Mouse (Mus musculus) liver, adult 2 months (tissue): ENCODE data around the gene Shroom1. TPM values are rescaled to one million over a fixed set of nuclear protein-coding genes. Genes with fewer than 3 reads are reported as not detected.

ENCODE experiments used
- DNase-seq: peaks from one replicate; pipeline ENCODE4 v3.0.0-alpha.2; 2011; ENCODE audit warnings: low read depth, low spot score; ENCODE audit errors: extremely low read depth
- H3K27ac ChIP-seq: fragments of 200-500 bp; replicated peaks from 2 replicates; pipeline ENCODE4 v1.5.1; 2012; ENCODE audit warnings: low read depth, mild to moderate bottlenecking, control low read depth, inconsistent platforms, low read length; ENCODE audit not compliant: insufficient read depth
- H3K27me3 ChIP-seq: fragments of 200-500 bp; 2 replicates; pipeline ENCODE4 v1.6.1; 2012; ENCODE audit warnings: mild to moderate bottlenecking, moderate library complexity, low read length, inconsistent platforms; ENCODE audit not compliant: control insufficient read depth, insufficient read depth
- H3K36me3 ChIP-seq: fragments of 200-500 bp; 2 replicates; pipeline ENCODE4 v1.6.1; 2012; ENCODE audit warnings: low read length, inconsistent platforms; ENCODE audit not compliant: control insufficient read depth, insufficient read depth
- H3K4me1 ChIP-seq: fragments of 200-500 bp; 2 replicates; pipeline ENCODE4 v1.6.1; 2011; ENCODE audit warnings: low read length; ENCODE audit not compliant: control insufficient read depth, insufficient read depth
- H3K4me3 ChIP-seq: fragments of 200-500 bp; 2 replicates; pipeline ENCODE4 v1.5.1; 2011; ENCODE audit warnings: low read depth, mild to moderate bottlenecking, control low read depth, low read length, moderate library complexity; ENCODE audit not compliant: insufficient read depth
- H3K79me2 ChIP-seq: fragments of 200-500 bp; 2 replicates; pipeline ENCODE4 v1.6.1; 2012; ENCODE audit warnings: inconsistent platforms, mild to moderate bottlenecking, low read length, moderate library complexity; ENCODE audit not compliant: control insufficient read depth, insufficient read depth
- H3K9ac ChIP-seq: fragments of 200-500 bp; 2 replicates; pipeline ENCODE4 v1.6.1; 2012; ENCODE audit warnings: low read depth, mild to moderate bottlenecking, control low read depth, inconsistent platforms, low read length
- CTCF ChIP-seq: fragments of 200-500 bp; IDR thresholded peaks from 2 replicates; pipeline ENCODE4 v1.5.1; 2011; ENCODE audit warnings: low read depth, low read length, control low read depth
- POLR2A ChIP-seq: fragments of 200-500 bp; IDR thresholded peaks from 2 replicates; pipeline ENCODE4 v1.6.1; 2011; ENCODE audit warnings: low read length, control low read depth; ENCODE audit not compliant: insufficient read depth; ENCODE audit errors: extremely low read depth
- WGBS: fragments of 180-500 bp; shearing (Covaris S2); methylation state at CpG from one replicate; pipeline ENCODE4 v1.1.7; 2018; 5-methylcytosine and 5-hydroxymethylcytosine counted together
- polyA plus RNA-seq: library from polyadenylated mRNA; depleted of rRNA; stranded (reverse); fragments of >200 nt; gene quantifications from 2 replicates; pipeline ENCODE4 v1.2.3, GENCODE M21; 2012
- total RNA-seq: library from RNA; depleted of rRNA; stranded (reverse); fragments of >200 nt; gene quantifications from 2 replicates; pipeline ENCODE4 v1.2.3, GENCODE M21; 2014

Gene Shroom1
- total and polyA plus RNA-seq, 2 experiments = 12.8 to 43.4 TPM

GRCm38 (mm10) chr11:53447996-53448395 is 9.0 kb upstream of the Shroom1 start:
- no peaks in the 10 kb centered on the region for H3K36me3 ChIP-seq
- 28% methylated on average over 8 of the region's 8 CpGs for WGBS
- H3K27ac ChIP-seq = peak overlapping the region; percentile 89
- peak; percentile 80 for DNase-seq
- no peak overlapping the region for H3K9ac ChIP-seq
- no peaks in the 10 kb centered on the region for H3K79me2 ChIP-seq
- TF ChIP-seq POLR2A = no peak
- no peak for TF ChIP-seq CTCF
- H3K4me3 ChIP-seq = no peak overlapping the region
- no peaks in the 10 kb centered on the region for H3K27me3 ChIP-seq
- peaks cover 45% of the 10 kb centered on the region for H3K4me1 ChIP-seq

GRCm38 (mm10) chr11:53448529-53448928 is 8.5 kb upstream of the Shroom1 start:
- WGBS = 40% methylated on average over 1 of the region's 1 CpGs
- no peak for TF ChIP-seq POLR2A
- no peak for TF ChIP-seq CTCF
- H3K27ac ChIP-seq = peak overlapping the region; percentile 89

GRCm38 (mm10) chr11:53450070-53450705 is 6.8 kb upstream of the Shroom1 start:
- H3K27ac ChIP-seq = peak overlapping the region; percentile 84
- 8% methylated on average over 15 of the region's 15 CpGs for WGBS
- TF ChIP-seq CTCF (no peak), POLR2A (no peak)
- no peaks in the 10 kb centered on the region for H3K79me2 ChIP-seq
- H3K4me3 ChIP-seq = no peak overlapping the region
- H3K4me1 ChIP-seq = peaks cover 46% of the 10 kb centered on the region
- H3K36me3 ChIP-seq = no peaks in the 10 kb centered on the region
- no peak overlapping the region for H3K9ac ChIP-seq
- DNase-seq = peak; percentile 76
- no peaks in the 10 kb centered on the region for H3K27me3 ChIP-seq

More at GRCm38 (mm10) chr11:53448529-53448928, 8.5 kb upstream of the Shroom1 start:
- Histone ChIP-seq H3K36me3 (no peaks in the 10 kb centered on the region), H3K27me3 (no peaks in the 10 kb centered on the region), H3K79me2 (no peaks in the 10 kb centered on the region), H3K9ac (no peak overlapping the region), H3K4me3 (no peak overlapping the region), H3K4me1 (peaks cover 45% of the 10 kb centered on the region)
- DNase-seq = peak; percentile 92

DNA sequence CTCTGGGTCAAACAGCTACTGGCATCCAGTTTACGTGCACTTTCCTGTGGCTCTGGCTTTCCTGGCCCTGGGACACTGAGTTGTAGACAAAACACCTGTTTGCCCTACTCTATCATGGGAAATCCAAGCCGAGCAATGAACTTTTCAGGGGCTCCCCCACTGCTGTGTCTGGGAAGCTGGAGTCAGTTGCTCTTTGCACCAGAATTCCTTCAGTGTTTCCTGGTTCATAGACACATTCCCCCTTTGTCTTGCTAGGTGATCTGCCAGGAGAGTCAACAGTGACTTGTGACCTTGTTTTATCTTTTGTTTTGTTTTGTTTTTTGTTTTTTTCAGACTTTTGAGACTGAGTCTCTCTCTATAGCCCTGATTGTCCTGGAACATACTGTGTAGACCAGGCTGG is 5.6 kb upstream of the Shroom1 start:
- Histone ChIP-seq H3K27ac (peak overlapping the region; percentile 84), H3K79me2 (no peaks in the 10 kb centered on the region), H3K27me3 (no peaks in the 10 kb centered on the region), H3K4me1 (peaks cover 43% of the 10 kb centered on the region), H3K4me3 (no peak overlapping the region), H3K9ac (no peak overlapping the region; the same call in 1 of the 2 replicates), H3K36me3 (no peaks in the 10 kb centered on the region)
- TF ChIP-seq POLR2A = no peak
- TF ChIP-seq CTCF = no peak
- WGBS = 26% methylated on average over 2 of the region's 2 CpGs
- peak; percentile 87 for DNase-seq

DNA sequence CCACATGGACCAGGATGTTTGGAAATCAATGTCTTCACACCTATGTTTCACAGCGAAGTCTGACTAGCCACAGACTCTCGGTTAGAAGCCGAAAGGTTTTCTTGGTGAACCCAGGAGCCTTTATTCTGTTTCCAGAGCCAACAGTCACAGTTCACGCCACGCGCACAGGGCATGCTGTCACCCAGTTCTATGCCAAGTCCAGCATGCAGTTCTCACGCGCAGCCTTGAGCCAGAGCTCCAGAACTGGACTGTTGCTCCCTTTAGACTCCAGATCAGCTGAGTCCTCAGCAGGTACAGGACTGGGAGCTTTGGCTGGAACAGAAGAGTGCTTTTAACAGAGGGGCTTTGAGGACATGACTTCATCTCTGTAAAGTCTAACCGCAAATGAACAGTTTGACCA is 4.6 kb upstream of the Shroom1 start:
- Histone ChIP-seq H3K4me3 (no peak overlapping the region), H3K27me3 (no peaks in the 10 kb centered on the region), H3K79me2 (peaks cover 3% of the 10 kb centered on the region), H3K27ac (peak overlapping the region; percentile 95), H3K9ac (peak overlapping the region; percentile 16; the same call in 1 of the 2 replicates), H3K36me3 (no peaks in the 10 kb centered on the region), H3K4me1 (peaks cover 41% of the 10 kb centered on the region)
- no peak for TF ChIP-seq POLR2A
- no peak for TF ChIP-seq CTCF
- WGBS = 38% methylated on average over 9 of the region's 9 CpGs
- peak; percentile 98 for DNase-seq

DNA sequence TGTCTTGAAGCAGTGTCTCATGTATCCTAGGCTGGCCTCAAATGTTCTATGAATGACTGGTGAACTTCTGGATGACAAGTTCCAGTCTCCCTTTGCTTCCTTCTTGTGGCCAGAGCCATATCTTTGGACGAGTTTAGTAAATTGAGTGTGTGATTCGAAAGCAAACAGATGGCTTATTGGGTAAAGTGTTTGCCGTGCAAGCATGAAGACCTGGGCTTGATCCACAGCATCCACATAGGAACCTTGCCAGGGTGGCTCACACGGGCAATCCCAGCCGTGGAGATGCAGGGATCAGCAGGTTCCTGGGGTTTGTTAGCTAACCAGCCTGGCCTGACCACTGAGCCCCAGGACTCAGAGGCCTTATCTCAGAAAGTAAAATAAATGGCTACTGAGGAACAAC is 4.0 kb upstream of the Shroom1 start:
- Histone ChIP-seq H3K4me1 (peaks cover 42% of the 10 kb centered on the region), H3K36me3 (no peaks in the 10 kb centered on the region), H3K9ac (0 out of 2 replicates have a peak overlapping the region, but pooled peaks have one; percentile 16), H3K27me3 (no peaks in the 10 kb centered on the region), H3K4me3 (no peak overlapping the region), H3K27ac (peak overlapping the region; percentile 95), H3K79me2 (peaks cover 9% of the 10 kb centered on the region)
- WGBS = 27% methylated on average over 5 of the region's 5 CpGs
- peak; percentile 96 for DNase-seq
- TF ChIP-seq CTCF = no peak
- no peak for TF ChIP-seq POLR2A
